Mouse (Mus musculus) testis, adult 2 months (tissue): ENCODE measurements around the gene L3mbtl4. TPM values are rescaled to one million over a fixed set of nuclear protein-coding genes. Genes with fewer than 3 reads are reported as not detected.

Experiments used
- H3K27ac ChIP-seq: fragments of 200-500 bp; 2 replicates; pipeline ENCODE4 v1.5.1; 2012; ENCODE audit warnings: low read depth, low read length; ENCODE audit not compliant: control insufficient read depth, insufficient read depth
- H3K27me3 ChIP-seq: fragments of 200-500 bp; 2 replicates; pipeline ENCODE4 v1.6.1; 2012; ENCODE audit warnings: mild to moderate bottlenecking, low read length, moderate library complexity; ENCODE audit not compliant: control insufficient read depth, insufficient read depth
- H3K36me3 ChIP-seq: fragments of 200-500 bp; 2 replicates; pipeline ENCODE4 v1.6.1; 2012; ENCODE audit warnings: mild to moderate bottlenecking, low read length; ENCODE audit not compliant: control insufficient read depth, insufficient read depth
- H3K4me1 ChIP-seq: fragments of 200-500 bp; 2 replicates; pipeline ENCODE4 v1.6.1; 2012; ENCODE audit warnings: low read length; ENCODE audit not compliant: control insufficient read depth, insufficient read depth
- H3K4me3 ChIP-seq: fragments of 200-500 bp; 2 replicates; pipeline ENCODE4 v1.5.1; 2012; ENCODE audit warnings: low read depth, mild to moderate bottlenecking, low read length, moderate library complexity, mixed read lengths; ENCODE audit not compliant: control insufficient read depth
- CTCF ChIP-seq: fragments of 200-500 bp; IDR thresholded peaks from 2 replicates; pipeline ENCODE4 v1.5.1; 2012; ENCODE audit warnings: low read depth, mild to moderate bottlenecking, inconsistent platforms, low read length, moderate library complexity; ENCODE audit not compliant: control insufficient read depth, insufficient read depth, insufficient replicate concordance
- POLR2A ChIP-seq: fragments of 200-500 bp; IDR thresholded peaks from 2 replicates; pipeline ENCODE4 v1.6.1; 2012; ENCODE audit warnings: low read depth, mild to moderate bottlenecking, inconsistent platforms, low read length, moderate library complexity; ENCODE audit not compliant: control insufficient read depth
- polyA plus RNA-seq: library from polyadenylated mRNA; depleted of rRNA; stranded (reverse); fragments of >200 nt; gene quantifications from 2 replicates; pipeline ENCODE4 v1.2.3, GENCODE M21; 2012

L3mbtl4 gene
- polyA plus RNA-seq, 1 experiment = 9.3 TPM

DNA sequence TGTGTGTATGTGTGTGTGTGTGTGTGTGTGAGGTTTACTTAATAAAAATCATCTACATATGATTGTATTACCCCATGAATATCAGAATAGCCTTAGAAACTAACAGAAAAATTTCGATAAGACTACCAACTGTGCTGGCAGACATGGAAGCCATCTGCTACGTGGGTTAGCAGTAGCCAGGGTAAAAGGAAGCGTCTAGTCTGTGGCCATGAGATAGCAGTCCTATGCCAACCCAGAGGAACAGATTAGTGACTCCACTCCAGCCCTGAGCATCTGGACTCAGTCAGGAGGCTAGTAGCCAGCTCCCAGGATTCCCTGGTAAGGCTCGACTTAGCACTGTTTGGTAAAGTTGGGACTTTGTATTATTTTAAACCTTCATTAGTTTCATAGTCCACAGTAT, 329.1 kb downstream of the L3mbtl4 start:
- Histone ChIP-seq H3K36me3 (no peaks in the 10 kb centered on the region), H3K27ac (no peak overlapping the region)

DNA sequence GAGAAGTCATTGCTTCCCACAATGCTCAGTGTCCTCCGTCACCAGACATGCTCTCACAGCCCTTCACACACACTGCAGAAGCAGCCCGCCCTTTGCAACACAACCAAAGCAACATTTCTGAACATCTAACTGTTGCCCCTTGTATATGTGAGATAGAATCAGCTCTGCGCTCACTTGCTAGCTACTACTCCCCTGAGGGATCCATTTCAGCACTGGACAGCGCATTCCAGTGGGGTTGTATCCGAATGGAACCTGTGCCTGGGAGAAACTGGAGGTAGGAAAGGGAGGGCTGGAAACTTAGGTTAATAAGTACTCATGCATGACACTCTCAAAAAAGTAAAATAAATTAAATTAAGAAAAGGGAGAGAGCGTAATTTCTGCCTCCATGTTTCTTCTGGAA, 334.1 kb downstream of the L3mbtl4 start:
- TF ChIP-seq POLR2A (no peak), CTCF (no peak)
- no peak overlapping the region for H3K27ac ChIP-seq
- H3K27me3 ChIP-seq = no peaks in the 10 kb centered on the region
- no peaks in the 10 kb centered on the region for H3K4me1 ChIP-seq
- no peaks in the 10 kb centered on the region for H3K36me3 ChIP-seq
- H3K4me3 ChIP-seq = no peak overlapping the region

More for the DNA sequence above, 329.1 kb downstream of the L3mbtl4 start:
- TF ChIP-seq POLR2A (no peak), CTCF (no peak)
- no peak overlapping the region for H3K4me3 ChIP-seq
- H3K4me1 ChIP-seq = no peaks in the 10 kb centered on the region
- no peaks in the 10 kb centered on the region for H3K27me3 ChIP-seq

DNA sequence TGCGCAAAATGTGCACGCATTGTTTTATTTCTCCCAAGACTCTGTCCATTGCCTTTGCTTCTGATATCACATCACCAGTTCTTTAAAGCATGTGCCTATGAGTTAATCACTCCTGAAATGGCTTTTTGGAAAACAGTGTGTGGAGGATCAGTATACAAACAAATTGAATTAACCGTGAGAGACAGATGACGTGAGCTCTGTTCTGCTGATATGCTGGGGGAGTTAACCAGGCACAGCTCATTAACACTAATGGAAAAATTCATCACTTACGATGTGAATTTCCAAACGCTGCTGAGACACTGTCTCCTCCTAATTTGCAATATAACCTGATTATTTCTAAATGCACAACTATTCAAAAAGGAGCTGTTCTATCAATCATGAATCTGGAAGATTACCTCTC, 337.6 kb downstream of the L3mbtl4 start:
- no peaks in the 10 kb centered on the region for H3K4me1 ChIP-seq
- no peak overlapping the region for H3K27ac ChIP-seq
- no peak overlapping the region for H3K4me3 ChIP-seq
- H3K36me3 ChIP-seq = no peaks in the 10 kb centered on the region
- no peaks in the 10 kb centered on the region for H3K27me3 ChIP-seq
- TF ChIP-seq CTCF (no peak), POLR2A (no peak)

DNA sequence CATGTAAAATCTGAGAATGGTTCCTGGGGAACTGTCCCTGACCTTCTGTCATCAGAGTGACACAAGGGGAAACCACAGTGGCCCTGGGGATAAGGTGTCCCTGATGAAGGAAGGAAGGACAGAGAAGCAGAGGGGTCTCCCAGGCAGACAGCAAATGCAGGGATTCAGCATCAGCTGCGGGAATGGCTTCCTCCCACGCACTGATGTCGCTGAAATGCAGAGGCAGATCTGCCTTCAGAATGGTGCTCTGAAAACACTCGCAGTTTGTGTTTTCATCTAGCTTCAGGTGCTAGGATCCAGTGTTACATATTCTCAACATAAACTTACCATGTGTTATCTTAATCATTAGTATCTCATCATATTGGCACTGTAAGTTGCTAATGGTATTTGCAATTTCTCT, 351.7 kb downstream of the L3mbtl4 start:
- Histone ChIP-seq H3K27me3 (no peaks in the 10 kb centered on the region), H3K4me3 (no peak overlapping the region), H3K27ac (no peak overlapping the region), H3K4me1 (no peaks in the 10 kb centered on the region), H3K36me3 (no peaks in the 10 kb centered on the region)
- no peak for TF ChIP-seq CTCF
- no peak for TF ChIP-seq POLR2A

DNA sequence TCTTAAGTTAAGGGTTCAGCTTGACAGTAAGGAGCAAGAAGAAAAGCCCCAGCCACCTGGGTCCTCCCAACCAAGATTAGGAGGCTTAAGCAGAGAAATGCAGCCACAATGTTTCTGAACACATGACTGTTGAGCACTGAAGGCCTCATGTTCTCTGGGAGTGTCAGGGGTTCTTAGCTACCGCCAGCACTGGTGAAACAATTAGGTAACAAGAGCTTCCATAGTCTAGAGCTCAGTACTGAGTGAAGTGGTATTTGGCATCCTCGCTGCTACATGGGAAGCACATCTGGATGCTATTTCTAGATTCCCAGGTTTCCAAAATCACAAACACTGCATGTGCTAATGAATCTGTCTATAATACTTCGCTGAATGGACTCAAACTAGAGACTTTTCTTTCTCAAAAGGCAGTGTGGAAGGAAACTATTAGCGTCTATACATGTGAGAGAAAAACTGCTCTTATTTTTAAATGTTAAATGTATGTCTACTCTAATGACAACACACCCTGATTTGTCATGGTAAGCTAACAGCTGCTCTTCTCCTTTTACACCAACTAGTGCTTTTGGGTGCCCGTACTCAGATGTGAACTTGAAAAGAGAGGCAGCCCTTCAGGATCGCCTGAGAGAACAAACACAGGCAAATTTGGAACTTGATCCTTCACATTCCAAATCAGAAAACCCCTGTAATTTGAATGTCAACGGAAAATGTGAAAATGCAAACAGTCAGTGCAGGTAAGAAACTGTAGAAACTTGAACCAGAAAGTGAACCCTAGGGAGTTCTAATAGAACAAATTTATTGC, 356.2 kb downstream of the L3mbtl4 start:
- Histone ChIP-seq H3K36me3 (no peaks in the 10 kb centered on the region), H3K4me3 (no peak overlapping the region), H3K4me1 (no peaks in the 10 kb centered on the region), H3K27ac (no peak overlapping the region), H3K27me3 (no peaks in the 10 kb centered on the region)
- TF ChIP-seq CTCF = no peak
- TF ChIP-seq POLR2A = no peak

DNA sequence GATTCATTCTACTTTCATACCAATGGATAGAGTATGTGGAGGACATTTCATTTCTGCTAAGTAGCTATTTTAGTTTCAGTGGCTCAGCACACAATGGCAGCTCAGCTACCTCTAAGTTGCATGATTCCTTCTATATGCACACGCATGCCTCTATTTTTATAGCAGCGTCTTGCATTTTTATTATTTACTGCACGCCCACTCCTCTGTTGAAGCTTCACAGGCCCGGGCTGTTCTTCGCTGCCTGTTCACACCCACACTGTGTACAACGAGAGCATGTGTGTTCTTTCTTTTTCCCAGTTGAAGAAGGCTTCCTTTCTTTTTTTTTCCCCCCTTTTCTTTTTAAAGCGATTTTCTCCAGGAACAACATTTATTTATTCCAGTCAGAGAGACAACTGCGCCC, 357.8 kb downstream of the L3mbtl4 start:
- no peaks in the 10 kb centered on the region for H3K27me3 ChIP-seq
- no peaks in the 10 kb centered on the region for H3K36me3 ChIP-seq
- TF ChIP-seq POLR2A = no peak
- TF ChIP-seq CTCF = no peak
- no peak overlapping the region for H3K4me3 ChIP-seq
- H3K4me1 ChIP-seq = no peaks in the 10 kb centered on the region
- no peak overlapping the region for H3K27ac ChIP-seq

DNA sequence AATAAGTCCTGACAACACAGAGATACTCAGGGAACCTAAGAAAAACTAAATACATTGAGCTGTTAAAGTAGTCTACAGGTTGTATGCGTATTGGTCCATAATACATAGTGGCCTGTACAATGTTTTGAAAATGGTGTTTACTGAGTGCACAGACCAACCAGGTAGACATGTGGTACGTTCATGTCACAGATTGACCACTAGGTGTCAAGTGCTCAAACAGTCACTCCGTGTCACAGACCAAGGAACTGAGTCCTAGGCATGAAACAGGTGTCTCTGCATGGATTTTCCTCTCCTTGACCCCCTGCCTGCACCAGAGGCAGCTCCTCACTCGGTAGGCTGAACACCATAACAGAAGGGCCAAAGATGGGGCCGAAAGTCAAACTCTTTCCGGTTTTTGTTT, 366.6 kb downstream of the L3mbtl4 start:
- Histone ChIP-seq H3K27me3 (no peaks in the 10 kb centered on the region), H3K4me3 (no peak overlapping the region), H3K4me1 (no peaks in the 10 kb centered on the region), H3K36me3 (no peaks in the 10 kb centered on the region), H3K27ac (no peak overlapping the region)
- TF ChIP-seq POLR2A (no peak), CTCF (no peak)
